In genomic region chr8:107876455-107876854, GRCm38 (mm10) we compare ENCODE assay signal across 21 mouse cellular contexts.
DNase-seq lines count a peak whose midpoint lies in the region; ATAC-seq and TF ChIP-seq lines count a peak whose summit lies in the region.
"Had no signal": no experiment of that assay in that cellular context is flagged by ENCODE, and none has a peak within 500 bp of the region (broad histone marks: within the 10 kb centered on the region; RNA-seq: fewer than 3 reads in every experiment).

No protein-coding gene starts in this region.

- no peak overlapping the region for H3K4me2 ChIP-seq in lung, embryonic 14.5 days
- H3K4me2 ChIP-seq: embryonic facial prominence, embryonic 13.5 days; forebrain, embryonic 12.5 days; heart, embryonic 11.5 days; heart, embryonic 15.5 days had no signal

- H3K9ac ChIP-seq in lung, embryonic 14.5 days, result no peak overlapping the region
- H3K9ac ChIP-seq: embryonic facial prominence, embryonic 13.5 days; forebrain, embryonic 12.5 days; heart, embryonic 15.5 days had no signal

- H3K36me3 ChIP-seq in lung, embryonic 14.5 days (ENCODE audit: insufficient read depth), result no peaks in the 10 kb centered on the region
- H3K36me3 ChIP-seq in limb, embryonic 10.5 days, result 0 out of 2 replicates have a peak, but pooled peaks cover 5% of the 10 kb centered on the region
- H3K36me3 ChIP-seq: embryonic facial prominence, embryonic 13.5 days; forebrain, embryonic 12.5 days; heart, embryonic 15.5 days; hindbrain, embryonic 10.5 days had no signal

- no peak overlapping the region for H3K4me3 ChIP-seq in lung, embryonic 14.5 days (ENCODE audit: low read depth, low read length)
- H3K4me3 ChIP-seq in limb, embryonic 10.5 days, result no peak overlapping the region
- no peak overlapping the region for H3K4me3 ChIP-seq in cerebellum, adult 2 months (replicated peaks; ENCODE audit: insufficient read depth, low read depth, low read length)
- H3K4me3 ChIP-seq: embryonic facial prominence, embryonic 13.5 days; forebrain, embryonic 12.5 days; heart, adult 2 months; heart, embryonic 15.5 days; hindbrain, embryonic 10.5 days had no signal

- H3K27ac ChIP-seq in lung, embryonic 14.5 days (ENCODE audit: low read depth), result no peak overlapping the region
- H3K27ac ChIP-seq in limb, embryonic 10.5 days, result no peak overlapping the region
- H3K27ac ChIP-seq in cerebellum, adult 2 months (ENCODE audit: insufficient read depth, low read length), result no peak overlapping the region
- H3K27ac ChIP-seq: embryonic facial prominence, embryonic 13.5 days; forebrain, embryonic 12.5 days; heart, adult 2 months; heart, embryonic 15.5 days had no signal

- no peak for ATAC-seq in lung, embryonic 14.5 days (ENCODE audit: insufficient read depth)
- ATAC-seq: forebrain, embryonic 16.5 days; hindbrain, embryonic 16.5 days; inflammation-experienced regulatory T-cells, adult 6 months had no signal

- TF ChIP-seq CTCF in lung, embryonic 14.5 days (IDR thresholded peaks at IDR 0.05; ENCODE audit: low read depth), result no peak
- TF ChIP-seq CTCF in cerebellum, adult 2 months (IDR thresholded peaks at IDR 0.05; ENCODE audit: borderline replicate concordance, insufficient read depth, low read depth, low read length), result no peak

- H3K27me3 ChIP-seq in lung, embryonic 14.5 days (ENCODE audit: insufficient read depth, low read length), result no peaks in the 10 kb centered on the region
- H3K27me3 ChIP-seq in limb, embryonic 10.5 days (ENCODE audit: low read depth, poor library complexity, severe bottlenecking), result no peaks in the 10 kb centered on the region
- H3K27me3 ChIP-seq in cerebellum, adult 2 months (ENCODE audit: control insufficient read depth, insufficient read depth, low read length), result no peaks in the 10 kb centered on the region
- H3K27me3 ChIP-seq: embryonic facial prominence, embryonic 13.5 days; heart, embryonic 15.5 days had no signal

- H3K4me1 ChIP-seq in lung, embryonic 14.5 days (ENCODE audit: insufficient read depth), result no peaks in the 10 kb centered on the region
- peaks cover 22% of the 10 kb centered on the region for H3K4me1 ChIP-seq in limb, embryonic 10.5 days
- H3K4me1 ChIP-seq in cerebellum, adult 2 months (ENCODE audit: control insufficient read depth, insufficient read depth, low read length), result no peaks in the 10 kb centered on the region
- H3K4me1 ChIP-seq: embryonic facial prominence, embryonic 13.5 days; heart, embryonic 15.5 days had no signal

- no peaks in the 10 kb centered on the region for H3K9me3 ChIP-seq in lung, embryonic 14.5 days (ENCODE audit: low read depth, low read length)
- H3K9me3 ChIP-seq in limb, embryonic 10.5 days (replicated peaks), result 0 out of 2 replicates have a peak, but pooled peaks cover 3% of the 10 kb centered on the region
- H3K9me3 ChIP-seq: heart, embryonic 15.5 days had no signal

- WGBS in lung, embryonic 14.5 days, result 67% methylated on average over 2 of the region's 2 CpGs
- 70% methylated on average over 2 of the region's 2 CpGs for WGBS in limb, embryonic 10.5 days
- 25% methylated on average over 2 of the region's 2 CpGs for WGBS in cerebellum, adult 2 months

- peak; percentile 31 for DNase-seq in lung, embryonic 14.5 days
- DNase-seq in lung, postnatal 25 days (ENCODE audit: low spot score), result no peak
- DNase-seq in R1 (ENCODE audit: low read depth, low spot score), result peak; percentile 67
- DNase-seq in limb, embryonic 10.5 days (ENCODE audit: low spot score), result peak; percentile 28
- DNase-seq in cerebellum, adult 2 months, result no peak
- DNase-seq in adrenal gland, postnatal 4 days (ENCODE audit: low spot score in 2 of 2), result no peak
- DNase-seq: adrenal gland, adult 2 months; adrenal gland, postnatal 36 days; cerebellum, adult 11-12 months; cerebellum, adult 9-11 months; cerebellum, postnatal 36 days; gastrocnemius, postnatal 10 days; heart, adult 2 months had no signal

- TF ChIP-seq POLR2A in cerebellum, adult 2 months (IDR thresholded peaks at IDR 0.05; ENCODE audit: borderline replicate concordance, insufficient read depth, low read length), result no peak

Comparison
In these comparisons a context has a peak if more than half of its experiments do, and no peak if none do; other contexts are left out.
1. DNase-seq: peak in lung, embryonic 14.5 days (single experiment), R1 (single experiment) and limb, embryonic 10.5 days (single experiment); none in lung, postnatal 25 days (single experiment), cerebellum, adult 2 months (0 of 2) and adrenal gland, postnatal 4 days (0 of 2).